Mouse (Mus musculus): ENCODE measurements around the gene Ccdc33. TPM values are rescaled to one million over a fixed set of nuclear protein-coding genes. Genes with fewer than 3 reads are reported as not detected.

The Ccdc33 gene
- total RNA-seq, 4 experiments from 2014 or later, result not detected

GRCm38 (mm10) chr9:58092581-58093269 lies 25.9 kb downstream of the Ccdc33 start:
- peak; percentile 34 to 67 for DNase-seq (ENCODE audit: low spot score in 2 of 2)

DNA sequence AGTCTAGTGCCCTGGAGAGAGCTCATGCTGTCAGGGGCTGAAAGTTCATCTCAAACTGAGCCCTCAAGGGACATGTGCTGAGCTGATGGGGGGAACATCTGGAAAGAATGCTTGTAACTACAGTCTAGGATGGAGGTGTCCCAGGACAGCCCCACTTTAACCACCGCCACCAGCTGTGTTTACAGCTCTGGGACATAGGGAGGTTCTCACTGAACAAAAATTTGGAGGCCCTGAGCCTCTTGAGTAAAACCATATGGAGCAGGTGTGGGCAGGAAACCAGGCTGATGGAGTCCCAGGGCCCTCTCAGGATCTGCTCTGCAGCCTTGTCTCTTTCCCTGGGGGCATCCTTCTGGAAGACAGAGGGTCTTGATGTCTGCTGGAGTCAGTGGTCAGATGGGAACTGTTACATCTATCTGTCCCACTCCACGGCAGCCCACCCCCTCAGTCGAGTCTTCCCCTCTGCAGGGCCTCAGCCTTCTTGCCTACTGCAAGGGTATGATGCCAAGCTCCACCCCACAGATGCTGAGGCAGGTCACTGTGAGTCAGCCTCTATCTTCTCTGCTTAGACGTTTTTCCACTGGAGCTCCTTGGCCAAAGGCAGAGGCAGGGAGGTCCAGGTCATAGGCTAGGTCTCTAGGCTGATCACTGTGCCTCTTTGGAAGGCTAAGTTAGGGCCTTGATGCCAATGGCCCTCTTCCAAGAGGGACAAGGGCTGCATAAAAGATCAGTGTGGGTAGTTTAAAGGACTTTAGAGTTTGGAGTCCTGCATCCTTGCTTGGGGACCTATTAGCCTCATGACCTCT lies 26.8 kb downstream of the Ccdc33 start:
- DNase-seq (ENCODE audit: low spot score in 2 of 2), result peak; percentile 10 to 43

DNA sequence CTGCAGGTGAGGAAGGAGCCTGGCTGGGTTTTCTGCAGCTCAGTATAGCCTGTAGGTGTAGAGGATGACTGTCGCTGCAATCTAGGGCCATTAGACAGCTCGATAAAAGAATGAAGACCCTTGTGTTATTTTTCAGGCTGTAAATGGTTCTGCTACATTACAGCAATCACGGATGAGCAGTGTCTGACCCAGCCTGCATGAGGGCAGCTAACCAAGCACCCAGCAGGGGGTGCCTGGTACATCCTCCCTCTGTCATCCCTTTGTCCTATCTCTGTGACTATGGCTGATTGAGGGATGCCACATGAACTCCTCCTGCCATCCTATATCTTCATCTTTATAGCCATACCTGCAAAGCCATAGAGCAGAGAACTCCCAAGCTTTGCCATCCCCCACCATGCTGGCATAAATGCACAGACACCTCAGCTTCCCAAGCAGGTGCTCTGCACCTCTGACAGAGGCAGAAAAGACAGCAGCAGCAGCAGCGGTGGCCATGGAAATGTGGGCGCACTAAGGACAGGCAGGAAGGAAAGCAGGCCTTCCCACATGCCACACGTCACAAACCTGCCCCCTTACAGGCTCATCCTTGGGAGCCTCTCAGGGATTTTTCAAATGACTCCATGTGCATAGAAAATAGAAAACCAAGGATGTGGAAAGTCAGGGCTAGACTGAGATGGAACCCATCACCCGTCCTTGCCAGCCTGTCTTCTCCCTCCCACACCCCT lies 31.2 kb downstream of the Ccdc33 start:
- no peak for DNase-seq (ENCODE audit: low spot score in 2 of 2)

- DNase-seq (ENCODE audit: low spot score in 2 of 2), result no peak
Measured at GRCm38 (mm10) chr9:58086861-58087260, 31.8 kb downstream of the Ccdc33 start.

GRCm38 (mm10) chr9:58086203-58086602 lies 32.4 kb downstream of the Ccdc33 start:
- no peak for DNase-seq (ENCODE audit: low spot score in 2 of 2)

DNA sequence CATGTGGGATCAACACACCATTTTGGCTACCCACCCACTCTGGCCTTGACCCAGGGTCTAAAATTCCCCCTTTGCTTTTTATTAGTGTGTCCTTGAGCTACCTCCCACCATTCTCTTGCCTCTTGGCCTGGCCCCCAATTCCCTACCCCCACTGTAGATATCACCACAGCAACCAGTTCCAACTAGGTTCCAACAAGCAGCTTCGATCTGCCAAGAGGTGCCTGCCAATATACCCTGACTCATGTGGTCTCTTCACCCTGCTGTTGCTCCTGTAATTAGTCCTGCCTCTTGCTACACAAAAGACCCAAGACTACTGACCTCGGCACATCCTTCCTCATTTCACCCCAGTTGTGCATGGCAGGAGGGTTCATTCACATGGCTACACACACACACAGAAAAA lies 33.5 kb downstream of the Ccdc33 start:
- no peak for DNase-seq (ENCODE audit: low spot score in 2 of 2)

- DNase-seq (ENCODE audit: low spot score in 2 of 2), result no peak
Measured at GRCm38 (mm10) chr9:58084586-58084985, 34.0 kb downstream of the Ccdc33 start.

DNA sequence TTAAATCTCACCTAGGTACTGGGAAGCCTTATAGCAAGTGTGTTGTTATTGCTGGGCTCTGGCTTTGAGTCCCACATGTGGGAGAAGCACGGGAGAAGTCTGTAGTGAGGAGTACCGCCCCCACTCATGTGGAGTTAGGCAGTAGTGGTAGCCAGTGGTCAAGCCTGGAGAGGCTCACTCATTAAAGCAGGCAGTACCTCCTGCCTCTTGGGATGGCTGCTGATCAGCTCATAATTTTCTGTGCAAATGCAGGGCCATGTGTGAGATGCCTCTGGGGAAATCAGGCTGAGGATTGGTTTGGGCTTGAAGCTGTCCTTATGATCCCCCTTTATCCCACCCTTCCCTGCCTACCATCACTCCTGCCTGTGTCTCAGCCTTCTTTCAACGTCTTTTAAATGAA lies 44.1 kb downstream of the Ccdc33 start:
- DNase-seq (ENCODE audit: low spot score in 2 of 2), result no peak

DNA sequence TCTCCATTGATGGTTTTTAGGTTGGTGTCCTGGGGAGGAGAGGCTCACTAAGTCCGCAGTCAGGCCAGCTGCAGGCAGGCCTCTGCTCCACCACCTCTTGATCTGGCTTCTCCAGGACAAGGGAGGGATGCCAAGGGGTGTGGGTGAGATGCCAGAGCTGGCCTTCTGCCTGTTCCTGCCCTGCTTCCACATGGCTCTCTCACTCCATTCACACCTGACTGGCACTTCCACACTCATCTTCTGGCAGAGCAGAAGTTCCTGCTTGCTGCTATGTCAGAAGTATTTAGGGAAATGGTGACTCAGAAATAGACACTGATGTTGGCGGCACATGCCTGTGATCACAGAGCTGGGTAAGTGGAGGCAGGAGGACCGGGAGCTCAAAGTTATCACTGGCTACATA lies 51.1 kb downstream of the Ccdc33 start:
- DNase-seq (ENCODE audit: low spot score in 2 of 2), result no peak

- DNase-seq (ENCODE audit: low spot score in 2 of 2), result no peak
Measured at GRCm38 (mm10) chr9:58066731-58067095, 51.9 kb downstream of the Ccdc33 start.

DNA sequence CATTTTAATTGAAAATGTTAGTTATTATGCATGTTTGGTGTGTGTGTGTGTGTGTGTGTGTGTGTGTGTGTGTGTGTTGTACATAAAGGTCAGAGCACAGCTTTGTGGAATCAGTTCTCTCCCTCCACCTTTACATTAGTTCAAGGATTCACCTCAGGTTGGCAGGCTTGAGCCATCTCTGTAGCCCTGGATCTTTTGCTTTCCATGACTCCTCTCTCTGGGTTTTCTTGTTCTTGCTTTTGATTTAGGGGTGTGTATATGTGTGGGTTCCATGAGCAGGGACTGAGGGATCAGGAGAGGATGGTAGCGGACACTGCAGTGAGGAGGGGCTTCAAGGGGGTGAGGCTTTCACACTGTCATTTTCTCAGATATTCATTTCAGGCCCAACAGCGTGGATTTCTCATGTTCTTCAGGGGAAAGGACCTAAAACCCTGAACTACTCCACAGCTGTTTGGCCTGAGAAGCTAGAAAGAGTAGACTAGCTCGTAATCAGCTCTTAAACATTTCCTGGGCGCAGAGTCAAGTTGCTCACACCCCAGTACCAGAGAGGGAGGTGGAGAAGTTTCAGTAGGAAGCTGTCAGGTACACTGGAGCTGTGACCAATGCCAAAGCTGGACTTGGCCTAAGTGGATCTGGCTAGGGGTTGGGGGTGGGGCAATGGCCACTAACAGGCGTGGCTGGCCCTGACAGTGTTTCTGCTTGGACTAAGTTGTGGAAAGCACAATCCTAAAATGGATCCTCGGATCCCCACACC lies 52.5 kb downstream of the Ccdc33 start:
- no peak for DNase-seq (ENCODE audit: low spot score in 2 of 2)

GRCm38 (mm10) chr9:58065532-58065931 lies 53.1 kb downstream of the Ccdc33 start:
- no peak for DNase-seq (ENCODE audit: low spot score in 2 of 2)

GRCm38 (mm10) chr9:58063531-58063930 lies 55.1 kb downstream of the Ccdc33 start, which contains the start of gene Stra6:
Stra6 (plus strand) TSS chr9:58063788.
- no peak for DNase-seq (ENCODE audit: low spot score in 2 of 2)

- no peak for DNase-seq (ENCODE audit: low spot score in 2 of 2)
Measured at GRCm38 (mm10) chr9:58060677-58061667, 57.7 kb downstream of the Ccdc33 start.

DNA sequence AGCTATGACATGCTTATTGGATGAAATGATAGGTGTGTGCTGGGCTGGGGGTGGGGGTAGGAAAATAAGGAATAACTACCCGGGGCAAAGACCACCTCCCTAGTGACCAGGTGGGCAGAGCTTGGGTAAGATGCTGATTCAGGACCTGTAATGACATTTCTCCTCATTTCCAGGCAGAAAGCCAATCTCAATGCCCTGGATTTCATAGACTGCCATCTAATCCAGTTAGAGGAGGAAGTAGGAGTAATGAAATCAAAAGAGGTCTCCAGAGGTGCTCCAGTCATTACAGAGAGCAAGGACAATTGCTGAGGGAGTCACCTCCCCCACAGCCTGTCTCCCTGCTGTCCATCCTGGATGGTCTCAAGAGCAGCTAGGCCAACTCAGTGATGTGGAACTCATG lies 58.7 kb downstream of the Ccdc33 start:
- no peak for DNase-seq (ENCODE audit: low spot score in 2 of 2)

DNA sequence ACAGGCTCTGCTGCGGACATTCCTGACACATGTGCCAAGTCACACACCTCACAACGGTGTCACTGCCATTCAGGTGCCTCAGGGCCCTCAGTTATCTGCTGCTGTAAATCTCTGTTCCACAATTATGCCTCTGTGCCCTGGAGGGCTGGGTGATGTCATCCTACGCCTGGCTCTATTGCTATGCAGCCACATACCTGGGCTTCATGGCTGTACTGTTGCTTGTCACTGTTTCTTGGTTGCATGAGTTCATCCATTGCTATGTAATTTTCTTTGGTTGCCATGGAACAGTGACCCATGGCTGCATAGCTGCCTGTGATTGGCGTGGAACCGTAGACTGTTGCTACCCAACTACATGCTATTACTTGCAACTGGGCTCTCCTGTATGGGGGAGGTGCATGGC lies 63.0 kb downstream of the Ccdc33 start:
- no peak for DNase-seq (ENCODE audit: low spot score in 2 of 2)

GRCm38 (mm10) chr9:58054032-58054431 lies 64.6 kb downstream of the Ccdc33 start:
- DNase-seq (ENCODE audit: low spot score in 2 of 2), result no peak

DNA sequence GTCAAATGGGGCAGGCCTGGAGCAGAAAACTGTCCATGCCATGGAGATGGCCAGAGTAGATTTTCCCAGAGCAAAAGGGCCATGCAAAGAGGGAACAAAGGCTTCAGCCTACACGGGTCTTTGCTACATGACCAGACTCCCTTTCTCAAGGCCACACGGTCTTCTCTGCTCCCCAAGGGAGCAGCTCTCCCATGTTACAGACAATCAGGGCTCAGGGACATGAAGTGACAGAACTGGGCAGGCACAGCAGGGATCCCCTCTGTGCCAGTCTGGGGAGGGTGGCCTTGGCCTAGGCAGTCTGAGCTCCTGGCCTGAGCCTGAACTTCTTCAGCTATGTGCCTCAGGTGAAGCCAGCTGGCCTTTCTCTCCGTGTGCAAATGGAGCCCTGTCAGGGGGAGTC lies 65.1 kb downstream of the Ccdc33 start:
- DNase-seq (ENCODE audit: low spot score in 2 of 2), result no peak

GRCm38 (mm10) chr9:58053102-58053501 lies 65.5 kb downstream of the Ccdc33 start:
- no peak for DNase-seq (ENCODE audit: low spot score in 2 of 2)

DNA sequence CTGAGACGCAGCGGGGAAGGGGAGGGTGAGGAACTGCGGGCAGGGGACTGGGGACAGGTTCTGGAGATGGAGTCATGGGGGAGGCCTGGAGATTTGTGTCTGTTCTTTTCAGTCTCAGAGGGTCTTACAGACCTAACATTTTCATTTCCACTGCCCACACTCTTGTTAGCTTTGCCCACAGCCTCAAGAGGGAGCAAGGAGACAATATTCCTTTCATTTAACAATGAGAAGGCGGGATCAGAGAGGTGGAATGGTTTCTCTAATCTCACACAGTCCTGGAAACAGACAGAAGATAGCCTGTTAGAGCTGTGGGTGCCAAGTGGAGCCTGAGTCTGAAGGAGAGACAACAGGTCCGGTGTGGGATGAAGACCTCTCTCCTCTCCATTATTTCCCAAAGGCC lies 66.7 kb downstream of the Ccdc33 start:
- no peak for DNase-seq (ENCODE audit: low spot score in 2 of 2)
